Mouse (Mus musculus): ENCODE results near the gene Adi1.

The Adi1 gene

DNA sequence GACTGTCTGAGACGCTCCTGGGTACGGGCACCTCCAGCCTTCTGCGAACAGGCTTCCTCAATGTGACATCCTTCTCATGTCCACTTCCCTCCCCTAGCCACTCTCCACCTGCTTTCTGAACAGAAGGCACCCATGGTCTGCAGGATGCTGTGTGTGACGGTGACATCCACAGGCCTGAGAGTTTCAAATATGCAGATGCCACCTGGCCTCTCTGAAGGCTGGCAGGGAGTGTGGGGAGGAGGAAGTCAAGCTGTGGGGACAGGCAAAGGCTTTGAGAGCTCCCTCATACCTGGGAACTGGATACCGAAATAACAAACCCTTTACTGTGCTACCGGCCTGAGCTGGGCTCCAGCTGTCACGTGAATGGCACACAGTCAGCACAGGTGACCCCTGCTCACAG lies 19.7 kb downstream of the Adi1 start:
- DNase-seq, result no peak

GRCm38 (mm10) chr12:28697821-28698595 lies 23.0 kb downstream of the Adi1 start:
- peak; percentile 55 to 72 for DNase-seq

DNA sequence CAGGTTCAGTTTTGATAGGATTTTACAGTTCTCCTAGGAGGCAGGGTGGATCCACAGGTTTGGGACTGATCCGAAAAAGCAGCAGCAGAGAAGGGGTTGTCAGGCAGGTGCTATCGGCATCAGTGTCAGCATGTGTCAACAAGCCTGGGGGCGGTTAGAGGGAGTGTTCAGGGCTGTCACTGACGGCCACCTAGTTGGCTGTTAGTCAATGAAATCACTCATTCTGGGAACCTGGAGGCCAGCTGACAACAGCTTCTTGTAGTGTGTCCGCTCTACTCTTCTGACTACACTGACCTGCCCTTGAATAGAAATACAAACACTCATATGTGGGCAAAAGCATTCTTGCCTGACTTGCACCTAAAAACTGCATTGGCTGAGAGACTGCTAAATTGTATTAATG lies 24.1 kb downstream of the Adi1 start:
- DNase-seq, result peak in 1 of 2 experiments; percentile 12

GRCm38 (mm10) chr12:28699656-28700055 lies 24.6 kb downstream of the Adi1 start:
- peak; percentile 50 to 58 for DNase-seq

GRCm38 (mm10) chr12:28700101-28700511 lies 25.1 kb downstream of the Adi1 start:
- DNase-seq, result no peak

DNA sequence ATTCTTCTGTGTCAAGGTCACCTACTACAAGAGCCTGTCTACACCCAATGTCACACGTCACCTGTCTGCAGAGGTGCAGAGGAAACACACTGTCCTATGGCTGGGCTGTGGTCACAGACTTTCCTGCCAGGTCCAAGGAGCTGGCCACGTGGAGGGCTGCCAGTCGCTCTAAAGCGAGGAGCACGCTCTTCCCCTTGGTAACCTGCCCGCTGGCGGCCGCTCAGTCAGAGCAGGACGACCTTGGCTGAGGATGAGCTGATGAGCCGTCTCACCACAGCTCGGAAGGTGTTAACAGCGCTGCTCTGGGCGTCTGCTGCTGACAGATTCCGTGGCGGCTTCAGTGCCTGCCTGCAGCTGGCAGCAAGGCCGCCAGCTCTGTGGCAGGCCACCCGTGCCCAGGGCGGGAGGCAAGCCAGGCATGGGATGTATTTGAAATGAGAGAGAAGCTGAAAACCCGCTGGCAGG lies 25.6 kb downstream of the Adi1 start:
- no peak for DNase-seq

GRCm38 (mm10) chr12:28701302-28701701 lies 26.3 kb downstream of the Adi1 start:
- no peak for DNase-seq

GRCm38 (mm10) chr12:28704381-28704780 lies 29.4 kb downstream of the Adi1 start:
- DNase-seq, result no peak

DNA sequence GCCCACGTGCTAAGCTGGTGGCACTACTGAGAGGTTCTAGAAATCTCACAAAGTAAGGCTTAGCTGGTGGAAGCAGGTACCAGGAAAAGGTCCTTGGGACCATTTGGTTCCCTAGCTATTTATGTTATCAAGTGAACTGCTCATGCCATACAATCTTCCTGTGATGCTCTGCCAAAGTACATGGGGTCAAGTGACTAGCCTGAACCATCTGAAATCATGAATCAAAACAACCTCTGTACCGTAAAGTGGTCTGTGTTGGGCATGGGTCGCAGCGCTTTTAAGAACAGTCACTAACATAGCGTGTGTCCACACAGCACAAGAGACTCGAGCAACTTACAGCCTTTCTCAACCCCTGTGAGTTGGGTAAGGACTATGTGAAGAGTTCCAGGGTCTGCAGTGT lies 30.2 kb downstream of the Adi1 start:
- DNase-seq, result no peak

GRCm38 (mm10) chr12:28708154-28708553 lies 33.1 kb downstream of the Adi1 start:
- DNase-seq, result no peak

DNA sequence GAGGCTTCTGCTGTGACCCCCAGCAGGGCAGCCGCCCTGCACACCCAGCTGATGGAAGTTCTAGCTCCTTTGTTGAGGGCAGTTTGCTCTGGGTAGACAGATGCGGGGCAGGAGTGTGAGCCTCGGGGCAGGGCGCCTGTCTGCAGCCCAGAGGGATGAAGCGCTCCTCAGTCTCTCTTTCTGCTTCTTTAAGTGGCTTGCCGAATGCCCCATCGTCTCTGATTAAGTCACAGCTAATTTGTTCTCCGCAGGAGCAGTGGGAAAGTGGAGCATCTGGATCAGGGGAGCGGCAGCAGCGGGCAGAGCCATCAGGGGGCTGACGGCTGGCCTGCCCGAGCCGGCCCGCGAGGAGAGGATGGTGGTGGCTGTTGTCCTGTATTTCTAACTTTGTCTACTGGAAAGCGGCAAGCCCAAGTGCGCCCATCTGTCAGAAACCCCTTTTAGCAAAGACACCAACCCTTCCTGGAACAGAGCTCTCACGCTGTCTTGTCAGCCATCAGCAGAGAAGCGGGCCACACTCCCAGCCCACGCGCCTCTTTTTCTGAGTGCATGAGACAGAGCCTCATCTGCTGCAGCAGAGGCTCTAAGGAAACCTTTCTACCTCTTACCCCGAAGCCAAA lies 35.6 kb downstream of the Adi1 start:
- DNase-seq, result no peak

DNA sequence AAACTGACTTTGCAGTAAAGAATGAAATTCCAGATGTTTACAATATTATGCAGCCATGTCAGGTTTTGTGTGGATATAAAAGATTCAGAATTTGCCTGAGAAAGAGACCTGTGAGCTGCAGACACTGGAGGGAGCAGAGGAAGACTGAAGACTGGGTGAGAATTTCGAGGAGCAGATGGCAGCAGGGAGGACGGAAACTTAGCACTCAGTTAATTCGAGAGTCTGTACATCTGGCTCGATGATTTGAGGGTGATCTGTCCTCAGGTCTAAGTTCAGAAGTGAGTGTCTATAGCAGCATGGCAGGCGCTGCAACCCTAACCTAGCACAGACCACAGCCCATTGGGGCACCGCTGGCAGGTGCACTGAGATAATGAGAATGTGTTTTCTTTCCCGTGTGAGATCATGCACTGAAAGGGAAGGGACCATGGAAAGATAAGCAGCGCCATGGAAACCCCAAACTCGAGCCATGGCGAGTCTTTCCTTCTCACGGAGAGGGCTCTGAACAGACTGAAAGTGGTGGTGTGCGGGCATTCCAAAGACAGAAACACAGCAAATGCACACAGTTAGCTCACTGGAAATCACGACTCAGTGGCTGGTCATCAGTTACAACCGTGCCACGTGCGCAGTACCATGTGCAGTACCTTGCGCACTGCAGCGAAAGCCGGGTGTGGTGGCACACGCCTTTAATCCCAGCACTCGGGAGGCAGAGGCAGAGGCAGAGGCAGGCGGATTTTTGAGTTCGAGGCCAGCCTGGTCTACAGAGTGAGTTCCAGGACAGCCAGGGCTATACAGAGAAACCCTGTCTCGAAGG lies 40.0 kb downstream of the Adi1 start:
- no peak for DNase-seq

DNA sequence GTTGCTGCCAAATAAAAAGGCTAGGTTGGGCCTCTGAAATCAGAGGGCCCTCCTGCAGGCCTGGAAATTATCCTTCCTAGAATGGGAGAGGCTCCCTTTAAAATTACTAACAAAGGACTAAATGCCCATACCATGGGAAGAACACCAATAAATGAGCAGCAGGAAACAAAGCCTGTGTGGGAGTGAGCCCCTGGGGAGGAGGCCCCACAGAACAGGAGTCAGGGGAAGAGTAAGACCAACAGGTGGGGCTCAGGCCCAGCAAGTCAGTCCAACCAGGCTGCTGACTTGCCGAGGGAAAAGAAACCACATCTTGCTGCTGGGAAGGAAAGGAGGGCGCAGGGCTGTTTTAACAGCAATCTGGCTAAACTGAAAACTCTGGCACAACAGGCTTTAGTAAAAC lies 42.0 kb downstream of the Adi1 start:
- DNase-seq, result no peak

- DNase-seq, result no peak
These were observed 43.1 kb downstream of the Adi1 start for GRCm38 (mm10) chr12:28718106-28718505.

- DNase-seq, result no peak
These were observed 49.3 kb downstream of the Adi1 start for GRCm38 (mm10) chr12:28724366-28724765.

- no peak for DNase-seq
These were observed 51.2 kb downstream of the Adi1 start for GRCm38 (mm10) chr12:28726204-28726603.

DNA sequence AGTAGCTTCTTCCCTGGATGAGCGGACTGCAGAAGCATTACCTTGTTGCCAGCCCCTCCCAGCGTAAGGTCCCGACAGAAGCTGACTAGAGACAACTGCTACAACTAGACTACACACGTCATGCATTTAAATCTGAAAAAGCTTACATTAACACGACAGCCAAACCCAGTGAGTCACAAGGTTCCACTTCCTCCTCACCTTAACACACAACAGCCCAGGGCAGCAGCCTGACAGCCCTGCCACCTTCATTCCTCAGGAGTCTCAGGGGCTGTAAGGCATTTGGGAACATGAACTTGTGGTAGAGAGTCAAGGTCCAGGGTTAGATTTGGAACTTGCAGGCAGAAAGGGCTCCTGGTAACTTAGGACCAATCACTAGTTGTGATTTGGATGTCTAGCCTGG lies 52.0 kb downstream of the Adi1 start:
- DNase-seq, result no peak

Measured in lung, adult 18-20 months (tissue).